Mouse (Mus musculus) E14TG2a.4 (cell line): ENCODE results near the gene Asrgl1.
"Not testable (repeated sequence)": the region's sequence is repeated elsewhere in the genome, so short reads cannot be mapped to it uniquely, and the experiment has no call there.

ENCODE experiments used
- CTCF ChIP-seq: conservative IDR thresholded peaks from 2 replicates; pipeline ENCODE4 v1.5.1; 2014; ENCODE audit warnings: low read length
- NANOG ChIP-seq: IDR thresholded peaks from 2 replicates; pipeline ENCODE4 v1.6.1; 2014; ENCODE audit warnings: borderline replicate concordance, low read length, mixed read lengths

DNA sequence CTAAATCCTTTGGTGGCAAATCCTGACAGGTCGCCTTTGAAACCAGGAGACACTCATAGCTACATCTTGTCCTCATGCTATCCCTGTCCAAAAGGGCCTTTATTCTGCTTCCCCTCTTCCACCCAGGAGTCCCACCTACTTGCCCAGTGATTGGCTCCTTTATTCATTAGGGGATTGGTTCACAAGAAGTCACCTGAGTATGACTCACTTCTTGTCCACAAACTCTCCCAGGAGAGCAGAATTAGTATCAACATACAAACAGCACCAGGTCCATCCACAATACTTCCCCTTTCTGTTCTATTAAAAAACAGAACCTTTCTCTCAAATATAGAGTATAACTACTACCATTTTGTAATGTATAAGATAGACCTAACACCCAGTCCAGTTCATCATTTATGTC is 4.9 kb upstream of the Asrgl1 start:
- not testable (repeated sequence) for TF ChIP-seq CTCF, NANOG
